Mouse (Mus musculus) frontal cortex, adult 2 months (tissue): Measurements from ENCODE around the gene Clpsl2. TPM values are rescaled to one million over a fixed set of nuclear protein-coding genes. Genes with fewer than 3 reads are reported as not detected.

Source experiments
- DNase-seq, 2 experiments: peaks; one replicate each; pipeline ENCODE4 v3.0.0; 2022; ENCODE audit warnings: low spot score in 1 of 2; ENCODE audit errors: extremely low spot score in 1 of 2
- polyA plus RNA-seq: library from polyadenylated mRNA; depleted of rRNA; stranded (reverse); fragments of >200 nt; gene quantifications from 2 replicates; pipeline ENCODE4 v1.2.3, GENCODE M21; 2012

Gene Clpsl2
- polyA plus RNA-seq, 1 experiment: not detected

DNA sequence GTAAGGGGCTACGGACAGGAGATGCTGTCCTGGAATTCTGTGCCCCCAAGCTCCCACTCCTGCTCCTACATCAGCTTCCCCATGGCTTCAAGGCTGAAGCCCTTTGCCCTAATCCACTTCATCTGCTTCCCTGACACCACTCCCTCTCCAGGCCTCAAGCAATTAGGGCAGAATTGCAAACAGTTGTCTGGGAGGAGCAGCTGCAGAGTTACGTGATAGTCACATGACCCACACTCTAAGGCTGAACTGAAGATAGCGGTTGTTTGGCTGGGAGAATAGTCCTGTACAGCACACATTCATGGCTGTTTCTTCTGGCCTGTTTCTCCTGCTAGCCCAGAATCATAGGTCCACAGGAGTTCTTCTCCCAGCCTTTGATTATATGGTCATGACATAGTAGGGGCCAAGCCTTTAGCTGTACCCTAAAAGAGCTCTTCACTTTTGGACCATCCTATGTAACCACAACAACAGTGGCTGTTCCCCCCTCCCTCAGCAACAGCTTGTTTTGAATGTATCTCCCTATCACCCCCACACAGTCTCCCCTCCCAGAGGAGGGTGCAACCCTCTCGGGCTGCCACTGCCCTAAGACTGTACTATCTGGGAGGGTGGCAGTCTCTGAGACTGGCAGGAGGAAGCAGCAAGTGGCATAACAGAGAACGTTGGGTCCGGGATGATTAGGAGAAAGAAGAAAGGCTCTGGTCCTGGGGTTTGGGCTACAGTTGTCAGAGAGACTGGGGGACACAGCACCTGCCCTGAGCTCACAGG lies 7.6 kb downstream of the Clpsl2 start:
- no peak for DNase-seq

DNA sequence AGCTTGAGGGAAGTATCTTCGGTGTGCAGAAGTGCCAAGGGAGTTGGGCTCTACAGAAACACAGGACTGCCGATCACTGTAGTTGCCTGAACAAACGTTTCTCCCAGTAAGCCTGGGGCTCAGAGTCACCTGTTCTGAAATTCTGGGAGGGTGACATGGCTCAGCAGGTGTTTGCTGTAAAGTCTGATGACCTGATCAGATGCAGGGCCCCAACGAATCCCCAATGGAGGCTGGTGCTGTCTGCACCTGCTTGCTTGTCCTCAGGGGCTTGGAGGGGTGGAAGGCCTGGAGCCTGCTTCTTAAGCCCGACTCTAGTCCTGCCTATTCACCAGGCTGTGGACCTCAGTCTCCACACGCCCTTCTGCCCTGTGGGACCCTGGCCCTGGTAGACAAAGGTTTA lies 8.6 kb downstream of the Clpsl2 start:
- no peak for DNase-seq

DNA sequence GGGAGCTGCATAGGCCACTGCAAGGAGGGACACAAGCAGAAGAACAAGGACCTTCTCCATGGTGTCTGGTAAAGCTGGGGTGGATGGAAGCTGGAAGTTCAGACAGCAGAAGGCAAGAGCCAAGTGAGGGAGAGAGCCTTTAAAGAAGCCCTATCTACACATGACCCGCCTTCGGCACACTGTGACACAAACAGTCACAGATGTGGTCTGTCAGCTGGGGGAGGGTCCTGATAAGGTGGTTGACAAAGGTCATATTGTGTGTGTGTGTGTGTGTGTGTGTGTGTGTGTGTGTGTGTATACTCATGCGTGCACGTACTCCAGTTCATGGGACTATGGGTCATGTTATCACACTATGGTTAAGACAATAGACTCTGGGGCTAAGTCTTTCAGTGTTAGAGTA lies 11.4 kb downstream of the Clpsl2 start, which contains the start of gene Clps:
Gene Clps (minus strand): TSS at position 169 of the 400 bp plus-strand sequence.
- no peak for DNase-seq

DNA sequence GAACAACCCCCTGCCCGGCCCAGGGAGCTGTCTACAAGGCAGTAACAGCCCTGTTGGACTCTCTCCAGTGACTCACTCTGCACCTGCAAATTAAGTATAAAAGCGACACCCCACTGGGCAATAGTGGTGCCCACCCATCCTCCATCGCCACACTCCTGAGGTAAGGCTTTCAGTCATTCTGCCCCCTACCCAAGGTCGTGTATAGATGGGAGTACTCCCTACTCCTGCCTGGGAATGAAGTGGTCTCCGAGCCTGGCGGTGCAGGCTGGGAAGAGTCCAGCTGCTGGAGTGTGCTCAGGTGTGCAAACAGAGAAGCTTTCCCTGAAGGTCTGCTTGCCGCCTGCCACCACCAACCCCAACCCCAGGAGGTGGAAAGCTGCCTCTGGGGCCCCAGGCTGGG lies 12.4 kb downstream of the Clpsl2 start:
- no peak for DNase-seq

DNA sequence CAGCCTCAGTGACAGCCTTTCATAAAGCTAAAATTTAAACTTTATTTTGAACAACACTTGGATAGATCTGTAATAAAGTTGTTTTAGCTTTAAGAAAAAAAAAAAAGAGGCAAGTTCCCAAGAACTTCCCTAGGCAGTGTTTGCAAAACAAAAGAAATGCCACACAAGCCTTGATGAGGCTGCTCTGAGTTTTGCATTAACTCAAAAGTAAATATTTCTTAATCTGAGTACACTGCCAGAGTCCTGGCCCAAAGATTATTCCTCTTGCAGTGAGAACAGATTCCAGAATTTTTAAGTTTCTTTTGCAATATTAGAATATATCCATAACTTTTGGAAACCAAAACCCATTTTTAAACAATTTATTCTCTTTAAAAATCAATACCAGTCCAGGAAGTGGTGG lies 16.0 kb downstream of the Clpsl2 start:
- no peak for DNase-seq

DNA sequence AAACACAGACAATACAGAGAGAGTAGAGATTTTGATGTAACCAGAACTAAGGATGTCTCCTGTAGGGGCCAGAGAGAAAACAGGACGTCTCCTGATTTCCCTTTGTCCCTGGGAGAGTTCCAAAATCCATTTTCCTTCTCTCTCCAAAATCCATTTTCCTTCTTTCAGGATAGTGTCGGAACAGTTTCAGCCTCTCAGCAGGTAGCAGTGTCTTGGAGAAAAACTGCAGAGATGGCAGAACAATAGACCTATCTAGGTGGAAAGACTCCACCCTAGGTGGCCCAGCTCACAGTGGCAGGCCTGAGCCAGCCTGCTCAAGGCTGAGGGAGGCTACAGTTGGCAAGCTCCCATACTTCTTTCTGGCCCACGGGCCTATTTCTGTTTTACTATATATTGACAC lies 18.3 kb downstream of the Clpsl2 start:
- DNase-seq: no peak

DNA sequence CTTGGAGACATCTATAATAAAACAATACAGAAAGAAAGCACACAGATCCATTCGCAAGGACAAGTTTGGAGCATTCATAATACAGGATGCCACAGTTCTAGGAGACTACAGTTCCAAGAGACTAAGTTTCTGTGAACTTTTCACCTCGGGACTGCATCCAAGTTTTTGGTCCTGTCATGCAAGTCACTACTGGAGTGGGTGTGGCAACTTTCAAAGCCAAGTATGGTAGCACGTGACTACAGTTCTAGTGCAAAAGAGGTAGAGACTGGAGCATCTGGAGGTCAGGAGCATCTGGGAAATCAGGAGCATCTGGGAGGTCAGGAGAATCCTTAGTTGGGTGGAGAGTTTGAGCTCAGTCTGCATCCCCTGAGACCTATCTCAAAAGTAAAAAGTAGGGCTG lies 22.7 kb downstream of the Clpsl2 start:
- DNase-seq: no peak

DNA sequence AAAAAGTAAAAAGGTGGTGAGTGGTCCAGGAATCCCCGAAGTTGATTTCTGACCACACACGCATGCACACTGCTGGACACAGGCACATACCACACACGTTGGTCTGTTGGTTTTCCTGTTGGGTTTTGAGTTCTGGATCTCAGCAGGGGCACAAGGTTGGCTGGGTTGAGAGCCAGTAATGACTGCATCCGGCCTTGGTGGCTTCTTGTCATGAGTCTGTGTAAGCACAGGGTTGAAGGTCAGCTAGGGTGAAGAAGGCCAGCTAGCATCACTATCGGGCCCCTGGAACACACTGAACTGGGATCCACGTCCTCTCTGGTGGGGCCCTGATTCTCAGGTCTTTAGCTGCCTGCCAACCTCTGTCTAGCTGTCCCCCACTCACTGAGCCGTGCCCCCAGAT lies 23.3 kb downstream of the Clpsl2 start:
- DNase-seq: no peak

DNA sequence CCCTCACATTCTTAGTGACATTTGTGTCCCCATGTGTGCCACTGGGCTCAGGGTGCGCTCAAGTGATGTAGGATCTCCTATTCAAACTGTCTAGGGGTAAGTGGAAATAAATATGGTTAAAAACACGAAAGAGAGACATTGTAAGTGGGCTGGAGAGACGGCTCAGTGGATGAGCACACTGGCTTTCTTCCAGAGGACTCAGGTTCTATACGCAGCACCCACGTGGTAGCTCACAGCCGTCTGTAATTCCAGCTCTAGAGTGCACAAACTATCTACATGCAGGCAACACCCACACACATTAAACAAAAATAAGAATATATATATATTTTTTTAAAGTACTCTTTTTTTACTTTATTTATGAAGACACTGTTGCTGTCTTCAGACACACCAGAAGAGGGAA lies 23.7 kb downstream of the Clpsl2 start:
- DNase-seq: peak in 1 of 2 experiments; percentile 38

DNA sequence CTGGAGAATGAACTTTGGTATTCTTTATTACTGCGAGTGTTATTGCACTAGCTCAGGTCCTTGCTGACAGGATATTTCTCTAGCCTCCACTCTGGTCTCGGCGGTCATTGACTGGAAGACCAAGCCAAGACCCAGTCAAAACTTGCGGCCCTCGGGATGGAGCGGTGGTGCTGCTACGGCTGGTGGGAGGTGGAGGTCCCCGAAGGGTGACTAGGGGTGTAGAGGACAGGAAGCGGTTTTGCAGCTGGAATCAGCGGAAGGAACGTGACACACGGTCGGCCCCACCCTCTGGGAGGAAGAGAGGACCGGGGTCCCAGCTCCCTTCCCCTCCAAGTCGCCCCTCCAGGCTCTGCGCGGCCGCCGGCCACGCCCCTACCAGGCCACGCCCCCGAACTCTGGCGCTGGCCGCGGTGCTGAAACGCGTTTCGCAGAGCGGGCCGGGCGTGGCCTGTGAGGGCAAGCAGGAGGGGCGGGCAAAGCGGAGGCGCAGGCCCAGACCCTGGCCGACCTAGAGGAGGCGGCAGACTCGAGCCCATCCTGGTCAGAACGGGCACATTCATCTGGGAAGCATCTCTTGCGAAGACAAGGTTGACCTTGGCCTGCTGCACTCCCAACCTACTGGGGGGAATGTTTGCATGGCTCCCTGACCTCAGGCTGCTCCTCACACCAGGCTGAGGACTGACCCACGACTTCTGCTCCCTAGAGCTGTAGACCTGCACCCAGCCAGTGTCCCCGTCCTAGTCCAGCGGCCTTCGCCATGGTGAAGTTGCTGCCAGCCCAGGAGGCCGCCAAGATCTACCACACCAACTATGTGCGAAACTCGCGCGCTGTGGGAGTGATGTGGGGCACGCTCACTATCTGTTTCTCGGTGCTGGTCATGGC lies 26.3 kb downstream of the Clpsl2 start, which contains the start of gene Lhfpl5:
Gene Lhfpl5 (plus strand): TSS at position 398 of the 882 bp plus-strand sequence.
- no peak for DNase-seq

DNA sequence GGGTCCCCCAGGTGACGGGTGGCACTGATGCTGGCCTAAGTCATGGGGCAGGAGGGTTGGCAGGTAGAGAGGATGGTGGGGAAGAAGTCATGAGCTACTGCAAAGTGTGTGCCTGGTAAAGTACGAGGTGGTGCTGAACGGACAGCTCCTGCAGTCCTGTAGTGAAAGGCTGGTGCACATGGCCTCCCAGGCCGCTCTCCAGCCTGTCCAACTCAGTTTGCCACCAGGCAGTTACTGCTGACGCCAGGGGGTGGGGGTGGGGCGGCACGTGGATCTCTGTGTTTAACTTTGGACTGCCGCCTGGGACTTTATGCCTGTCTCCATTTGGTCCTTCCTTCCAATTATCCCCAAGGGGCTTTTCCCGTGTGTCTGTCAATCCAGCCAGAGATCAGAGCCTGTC lies 31.2 kb downstream of the Clpsl2 start:
- DNase-seq: no peak

DNA sequence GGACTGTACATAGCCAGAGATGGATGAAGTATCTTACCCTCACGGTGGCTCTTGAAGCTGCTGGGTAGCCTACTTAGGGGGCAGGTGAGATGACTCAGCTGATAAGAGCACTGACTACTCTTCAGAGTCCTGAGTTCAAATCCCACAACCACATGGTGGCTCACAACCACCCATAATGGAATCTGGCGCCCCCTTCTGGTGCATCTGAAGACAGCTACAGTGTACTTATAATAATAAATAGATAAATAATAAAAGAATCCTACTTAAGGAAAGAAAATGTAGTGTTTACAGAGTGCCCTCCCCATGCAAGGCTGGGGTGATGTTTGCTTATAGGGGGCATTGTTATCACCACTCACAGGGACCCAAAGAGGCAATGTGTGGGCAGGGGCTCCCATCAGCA lies 31.8 kb downstream of the Clpsl2 start:
- no peak for DNase-seq

DNA sequence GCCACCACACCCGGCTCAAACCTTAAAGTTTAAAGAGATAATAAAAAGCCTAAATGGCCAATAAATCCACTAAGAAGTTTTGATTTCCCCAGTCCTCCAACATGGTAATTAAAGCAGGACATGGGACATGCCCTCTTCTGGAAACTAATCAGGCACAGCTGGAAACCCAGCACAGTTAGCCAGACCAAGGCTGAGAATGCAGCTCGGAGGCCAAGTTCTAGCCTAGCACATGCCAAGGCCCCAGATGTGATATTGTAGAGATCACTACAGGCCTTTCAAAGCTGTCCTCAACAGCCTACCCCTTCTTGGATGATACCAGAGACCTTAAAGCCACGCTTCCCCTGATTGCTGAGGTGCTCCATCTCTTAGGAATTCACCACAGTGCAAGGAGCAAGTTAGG lies 37.3 kb downstream of the Clpsl2 start:
- no peak for DNase-seq

DNA sequence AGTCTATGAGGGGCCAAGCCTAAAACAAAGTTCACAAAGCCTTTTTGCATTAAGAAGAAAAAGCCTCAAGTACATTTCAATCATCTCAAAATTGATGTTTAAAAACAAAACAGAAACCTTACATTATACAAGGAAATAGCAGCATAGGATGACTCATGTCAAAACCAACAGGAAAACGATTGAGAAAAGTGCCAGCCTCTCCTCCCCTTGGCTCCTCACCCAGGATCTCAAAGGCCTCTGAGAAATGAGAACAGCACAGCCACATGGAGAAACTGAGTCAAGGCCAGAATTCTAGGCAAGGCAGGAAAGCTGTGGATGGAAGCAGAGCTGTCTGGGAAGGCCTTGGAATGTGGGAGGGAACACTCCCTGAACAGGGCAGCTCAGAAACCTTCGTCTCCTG lies 39.4 kb downstream of the Clpsl2 start:
- no peak for DNase-seq

DNA sequence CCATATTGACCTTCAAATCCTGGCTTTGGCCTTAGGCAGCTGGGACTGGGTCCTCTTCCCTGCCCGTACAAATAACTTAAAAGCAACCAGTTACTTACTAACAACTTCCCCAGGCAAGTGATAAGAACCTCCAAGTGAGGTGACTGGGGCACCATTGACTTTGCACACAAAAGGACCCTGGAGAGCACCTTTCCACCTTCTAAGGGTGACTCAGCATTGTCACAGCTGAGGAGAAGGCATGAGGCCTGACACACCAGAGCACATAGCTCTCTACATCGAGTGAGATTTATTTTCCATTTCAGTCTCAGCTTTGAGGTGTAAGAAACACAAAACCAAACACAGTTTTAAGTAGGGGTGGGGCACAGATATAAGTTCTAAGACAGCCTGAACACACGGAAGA lies 41.4 kb downstream of the Clpsl2 start:
- no peak for DNase-seq

DNA sequence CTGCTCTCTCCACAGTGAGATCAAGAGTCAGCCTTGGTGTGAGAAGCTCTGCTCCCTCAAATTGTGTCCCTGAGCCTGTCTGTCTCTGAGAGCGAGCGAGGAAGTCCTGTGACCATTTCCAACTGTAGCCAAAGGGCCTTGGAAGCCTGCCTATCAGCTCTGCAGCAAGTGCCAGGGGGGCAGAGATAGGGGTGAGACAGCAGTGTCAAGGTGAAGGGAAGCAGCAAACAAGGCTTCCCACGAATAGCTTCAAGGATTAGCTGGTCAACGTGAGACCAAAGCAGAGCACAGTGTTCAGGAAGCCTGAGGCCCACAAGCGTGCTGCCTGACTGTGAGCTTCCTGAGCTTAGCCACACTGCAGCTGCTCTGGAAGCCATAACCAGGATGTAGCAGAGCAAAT lies 42.3 kb downstream of the Clpsl2 start:
- no peak for DNase-seq

DNA sequence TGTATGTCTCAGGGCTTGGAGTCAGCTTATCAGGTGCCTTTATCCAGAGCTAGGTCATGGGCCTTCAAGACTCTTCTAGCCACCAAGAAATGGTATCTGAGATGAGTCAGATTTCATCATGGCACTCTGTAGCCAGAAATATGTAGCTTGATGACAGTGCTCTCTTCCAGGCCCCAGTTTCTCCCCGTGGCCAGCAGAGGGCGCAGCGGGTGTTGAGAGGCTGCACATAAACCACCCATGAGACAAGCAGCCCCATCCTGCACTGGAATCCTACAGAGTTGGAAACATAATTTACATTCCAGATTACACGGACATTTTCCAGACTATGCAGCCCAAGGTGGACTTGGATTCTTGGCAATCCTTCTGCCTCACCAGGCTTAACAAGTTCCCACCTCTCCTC lies 43.8 kb downstream of the Clpsl2 start:
- DNase-seq: peak; percentile 37 to 86

DNA sequence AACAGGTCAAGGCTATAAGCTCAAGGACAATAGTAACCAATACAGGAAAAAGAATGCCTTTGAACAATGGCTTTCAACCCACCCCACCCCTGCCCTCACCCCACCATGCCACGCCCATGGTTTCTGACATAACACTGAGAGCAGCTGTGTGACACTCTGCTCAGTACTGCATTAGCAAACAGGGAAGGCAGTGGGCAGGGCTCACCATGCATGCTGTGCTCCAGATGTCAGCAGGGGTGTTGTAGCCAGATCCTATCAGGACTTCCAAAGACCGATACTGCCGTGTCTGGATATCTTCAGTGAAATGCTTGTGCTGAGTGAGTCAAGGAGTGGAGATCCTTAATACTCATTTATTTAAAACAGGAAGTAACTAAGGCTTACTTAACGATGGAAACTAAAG lies 44.8 kb downstream of the Clpsl2 start:
- DNase-seq: no peak

DNA sequence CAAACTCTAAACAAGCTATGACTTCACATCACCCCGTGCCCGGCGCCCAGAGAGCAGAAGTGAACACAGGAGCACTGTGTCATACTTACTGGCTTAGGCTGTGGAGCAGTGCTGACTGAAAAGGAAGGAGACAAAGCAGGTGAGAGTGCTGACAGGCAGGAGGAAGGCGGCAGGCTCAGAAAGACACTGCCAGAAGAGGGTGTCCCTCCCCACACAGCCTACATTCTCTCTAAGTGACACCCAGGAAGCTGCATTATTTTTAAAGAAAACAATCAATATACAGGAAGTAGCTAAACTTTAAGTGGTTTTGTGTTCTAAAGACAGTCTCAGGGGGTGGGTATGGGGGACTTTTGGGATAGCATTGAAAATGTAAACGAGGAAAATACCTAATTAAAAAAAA lies 51.6 kb downstream of the Clpsl2 start:
- no peak for DNase-seq

DNA sequence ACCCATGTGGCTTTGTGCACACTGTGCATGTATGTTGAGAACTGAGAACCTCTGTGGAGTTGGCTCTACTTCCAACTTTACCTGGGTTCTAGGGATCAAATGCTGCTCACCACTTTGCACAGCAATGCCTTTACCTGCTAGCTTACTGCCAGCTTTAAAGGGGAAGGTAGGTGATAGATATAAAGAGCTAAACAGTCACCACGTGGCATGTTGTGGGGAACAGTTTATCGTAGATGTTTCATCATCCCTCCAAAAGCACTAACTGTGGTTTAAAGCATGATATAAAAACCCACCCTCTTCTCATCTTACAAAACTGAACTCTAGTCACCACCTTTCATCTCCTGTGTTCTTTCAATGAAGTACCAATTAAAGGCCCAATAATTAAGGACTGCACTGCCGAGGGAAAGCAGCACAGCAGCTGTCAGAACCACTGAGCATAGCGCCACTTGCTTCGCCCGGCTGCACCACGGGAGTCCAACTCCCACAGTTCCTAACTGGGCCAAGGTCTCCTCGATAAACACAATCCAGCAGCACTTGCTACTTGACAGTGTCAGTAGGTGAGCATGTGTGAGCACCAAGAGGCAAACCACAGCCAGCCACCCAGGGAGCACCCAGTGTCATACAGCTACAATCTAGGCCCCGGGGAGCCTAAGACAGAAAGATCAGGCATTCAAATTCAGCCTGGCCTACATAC lies 52.5 kb downstream of the Clpsl2 start:
- DNase-seq: no peak
